Mouse (Mus musculus) spleen, adult 18-20 months (tissue): ENCODE data around the gene Prss27.
"Not testable (repeated sequence)": the region's sequence is repeated elsewhere in the genome, so short reads cannot be mapped to it uniquely, and the experiment has no call there.

Experiments
- DNase-seq, 2 experiments: peaks; one replicate each; pipeline ENCODE4 v3.0.0; 2022; ENCODE audit warnings: mixed read lengths in 2 of 2

Gene Prss27

GRCm38 (mm10) chr17:24035087-24035486 is 2.9 kb upstream of the Prss27 start:
- DNase-seq: no peak

GRCm38 (mm10) chr17:24036954-24037353 is 990 bp upstream of the Prss27 start:
- DNase-seq: no peak

- DNase-seq: no peak
These were observed 584 bp upstream of the Prss27 start for GRCm38 (mm10) chr17:24037360-24037759.

- no peak for DNase-seq
These were observed 6.5 kb downstream of the Prss27 start for GRCm38 (mm10) chr17:24044482-24044881.

GRCm38 (mm10) chr17:24045608-24046007 is 7.7 kb downstream of the Prss27 start:
- no peak for DNase-seq

- DNase-seq: no peak
These were observed 8.1 kb downstream of the Prss27 start for GRCm38 (mm10) chr17:24046026-24046425.

- no peak for DNase-seq
These were observed 10.1 kb downstream of the Prss27 start for GRCm38 (mm10) chr17:24048053-24048452.

- DNase-seq: no peak
These were observed 11.1 kb downstream of the Prss27 start for GRCm38 (mm10) chr17:24049008-24049407.

- no peak for DNase-seq
These were observed 19.0 kb downstream of the Prss27 start for GRCm38 (mm10) chr17:24056636-24057625.

GRCm38 (mm10) chr17:24057730-24058245 is 19.8 kb downstream of the Prss27 start:
- no peak for DNase-seq

- no peak for DNase-seq
These were observed 24.7 kb downstream of the Prss27 start for GRCm38 (mm10) chr17:24062459-24063155.

- no peak for DNase-seq
These were observed 30.3 kb downstream of the Prss27 start for GRCm38 (mm10) chr17:24068271-24068670.

GRCm38 (mm10) chr17:24069531-24069930 is 31.6 kb downstream of the Prss27 start:
- no peak for DNase-seq

GRCm38 (mm10) chr17:24072919-24073696 is 35.2 kb downstream of the Prss27 start, which contains the start of gene Kctd5:
TSS of gene Kctd5 (minus strand) at chr17:24073485.
- DNase-seq: peak; percentile 86 to 91

- DNase-seq: no peak
These were observed 39.2 kb downstream of the Prss27 start for GRCm38 (mm10) chr17:24077101-24077500.

GRCm38 (mm10) chr17:24084593-24084992 is 46.6 kb downstream of the Prss27 start:
- DNase-seq: no peak

GRCm38 (mm10) chr17:24086399-24086798 is 48.5 kb downstream of the Prss27 start:
- DNase-seq: not testable (repeated sequence)

GRCm38 (mm10) chr17:24090575-24090974 is 52.6 kb downstream of the Prss27 start:
- no peak for DNase-seq
